Mouse (Mus musculus): Measurements from ENCODE around the gene Klhl10.

DNA sequence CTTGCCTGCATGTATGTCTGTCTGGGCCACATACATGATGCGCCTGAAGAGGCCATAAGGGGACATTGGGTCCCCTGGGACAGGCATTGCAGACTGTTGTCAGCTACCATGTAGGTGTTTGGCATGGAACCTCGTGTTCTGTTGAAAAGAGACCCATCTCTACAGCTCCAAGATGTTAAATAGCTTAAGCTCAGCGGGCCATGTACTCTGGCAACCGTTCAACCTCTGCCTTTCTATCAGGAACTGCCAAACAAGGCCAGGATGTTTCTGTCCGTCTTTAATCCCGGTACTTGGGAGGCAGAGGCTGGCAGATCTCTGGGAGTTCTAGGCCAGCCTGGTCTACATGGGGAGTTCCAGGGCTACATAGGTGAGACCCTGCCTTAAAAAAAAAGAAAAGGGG, 908 bp downstream of the Klhl10 start:
- TF ChIP-seq CTCF (IDR thresholded peaks at IDR 0.05; ENCODE audit: low read depth, low read length) (no peak), GATA1 (IDR thresholded peaks at IDR 0.05; ENCODE audit: borderline replicate concordance, low read length) (no peak)
